In genomic region chr2:92883912-92884243, GRCm38 (mm10) we compare ENCODE assay signal across 8 mouse cellular contexts. TPM values are rescaled to one million over a fixed set of nuclear protein-coding genes. Genes with fewer than 3 reads are reported as not detected.
DNase-seq lines count a peak whose midpoint lies in the region; ATAC-seq and TF ChIP-seq lines count a peak whose summit lies in the region.

No protein-coding gene starts in this region.

- no peak overlapping the region for H3K4me3 ChIP-seq in MEL (ENCODE audit: control insufficient read depth in 1 of 2, insufficient read depth in 1 of 2, low read depth in 2 of 2, low read length in 2 of 2)
- H3K4me3 ChIP-seq in heart, embryonic 15.5 days, result no peak overlapping the region
- H3K4me3 ChIP-seq in limb, embryonic 14.5 days (replicated peaks; ENCODE audit: low read length), result no peak overlapping the region

- no peak for TF ChIP-seq CTCF in MEL (IDR thresholded peaks at IDR 0.05 in 2 of 3, conservative IDR thresholded peaks at IDR 0.05 in 1 of 3; ENCODE audit: control insufficient read depth in 1 of 3, insufficient read depth in 1 of 3, low read depth in 2 of 3, low read length in 3 of 3, poor library complexity in 1 of 3, severe bottlenecking in 1 of 3)

- ATAC-seq in heart, embryonic 15.5 days (replicated peaks; ENCODE audit: insufficient number of reproducible peaks, insufficient read depth, low FRiP score, low read depth), result no peak
- no peak for ATAC-seq in limb, embryonic 14.5 days (ENCODE audit: low FRiP score, low read depth)

- H3K27me3 ChIP-seq in MEL (ENCODE audit: control insufficient read depth in 1 of 2, insufficient read depth in 2 of 2, low read length in 2 of 2), result peaks cover 5 to 7% of the 10 kb centered on the region in 2 experiments; a peak in 2 of 4 replicates
- 0 out of 2 replicates have a peak, but pooled peaks cover 7% of the 10 kb centered on the region for H3K27me3 ChIP-seq in heart, embryonic 15.5 days
- no peaks in the 10 kb centered on the region for H3K27me3 ChIP-seq in limb, embryonic 14.5 days (ENCODE audit: control insufficient read depth, insufficient read depth, low read length)

- no peak for TF ChIP-seq POLR2A in MEL (IDR thresholded peaks at IDR 0.05; ENCODE audit: control insufficient read depth in 1 of 2, insufficient read depth in 1 of 2, low read depth in 1 of 2, low read length in 2 of 2, poor library complexity in 1 of 2)
- TF ChIP-seq POLR2A in limb, embryonic 14.5 days (IDR thresholded peaks at IDR 0.05; ENCODE audit: borderline replicate concordance, extremely low read depth, insufficient read depth, insufficient read length), result no peak

- 5% methylated on average over 2 of the region's 2 CpGs for WGBS in heart, embryonic 15.5 days
- 0% methylated on average over 2 of the region's 2 CpGs for WGBS in limb, embryonic 14.5 days

- TF ChIP-seq RAD21 in MEL (IDR thresholded peaks at IDR 0.05; ENCODE audit: low read depth, low read length), result no peak

- H3K4me1 ChIP-seq in MEL (ENCODE audit: control insufficient read depth in 1 of 2, insufficient read depth in 2 of 2, low read length in 2 of 2), result no peaks in the 10 kb centered on the region
- peaks cover 9% of the 10 kb centered on the region for H3K4me1 ChIP-seq in heart, embryonic 15.5 days (replicated peaks)
- peaks cover 4% of the 10 kb centered on the region for H3K4me1 ChIP-seq in limb, embryonic 14.5 days (ENCODE audit: control insufficient read depth, insufficient read depth, low read length)

- 0 out of 2 replicates have a peak overlapping the region, but pooled peaks have one; percentile 34 for H3K4me2 ChIP-seq in heart, embryonic 15.5 days
- H3K4me2 ChIP-seq in limb, embryonic 14.5 days (replicated peaks; ENCODE audit: low read depth, low read length, severe bottlenecking), result peak overlapping the region; percentile 35

- DNase-seq in adrenal gland, adult 2 months, result peak; percentile 48
- no peak for DNase-seq in adrenal gland, adult 8-10 months
- DNase-seq in MEL (ENCODE audit: low read depth, low spot score), result peak; percentile 40
- peak; percentile 25 for DNase-seq in limb, embryonic 14.5 days (ENCODE audit: low spot score)
- peak; percentile 71 for DNase-seq in retina, embryonic 14.5 days (ENCODE audit: low spot score)
- no peak for DNase-seq in frontal cortex, postnatal 36 days (ENCODE audit: low spot score in 2 of 2)
- DNase-seq in spleen, postnatal 36 days (ENCODE audit: low spot score in 2 of 2), result no peak

- H3K79me2 ChIP-seq in MEL (ENCODE audit: control insufficient read depth, insufficient read depth, low read length, poor library complexity), result no peaks in the 10 kb centered on the region

- no peak for TF ChIP-seq EP300 in MEL (IDR thresholded peaks at IDR 0.05; ENCODE audit: low read depth in 1 of 2, low read length in 2 of 2)

- H3K36me3 ChIP-seq in MEL (ENCODE audit: control insufficient read depth in 1 of 2, insufficient read depth in 2 of 2, low read length in 2 of 2), result no peaks in the 10 kb centered on the region
- no peaks in the 10 kb centered on the region for H3K36me3 ChIP-seq in heart, embryonic 15.5 days
- no peaks in the 10 kb centered on the region for H3K36me3 ChIP-seq in limb, embryonic 14.5 days (ENCODE audit: control insufficient read depth, insufficient read depth, low read length)

- H3K27ac ChIP-seq in MEL (ENCODE audit: control insufficient read depth, low read depth, low read length), result no peak overlapping the region
- H3K27ac ChIP-seq in heart, embryonic 15.5 days, result no peak overlapping the region
- no peak overlapping the region for H3K27ac ChIP-seq in limb, embryonic 14.5 days (replicated peaks; ENCODE audit: low read depth, low read length)

- H3K9me3 ChIP-seq in MEL (replicated peaks; ENCODE audit: insufficient read depth, low read length), result no peaks in the 10 kb centered on the region
- H3K9me3 ChIP-seq in heart, embryonic 15.5 days (replicated peaks), result no peaks in the 10 kb centered on the region
- no peaks in the 10 kb centered on the region for H3K9me3 ChIP-seq in limb, embryonic 14.5 days (ENCODE audit: control insufficient read depth, low read length)

- no peak overlapping the region for H3K9ac ChIP-seq in MEL (ENCODE audit: control insufficient read depth, low read depth, low read length, poor library complexity, severe bottlenecking)
- H3K9ac ChIP-seq in heart, embryonic 15.5 days, result no peak overlapping the region
- no peak overlapping the region for H3K9ac ChIP-seq in limb, embryonic 14.5 days (ENCODE audit: low read depth, low read length, severe bottlenecking)

TF ChIP-seq in MEL, 35 proteins besides CTCF, POLR2A, EP300 and RAD21:
- TF ChIP-seq JUND (IDR thresholded peaks at IDR 0.05; ENCODE audit: low read depth, low read length) (no peak), KAT2A (conservative IDR thresholded peaks at IDR 0.05; ENCODE audit: low read depth, low read length) (no peak), GABPA (IDR thresholded peaks at IDR 0.05; ENCODE audit: low read depth, low read length) (no peak), ZC3H11A (IDR thresholded peaks at IDR 0.05; ENCODE audit: low read depth, low read length) (no peak), ZMIZ1 (IDR thresholded peaks at IDR 0.05; ENCODE audit: low read depth, low read length) (no peak), UBTF (IDR thresholded peaks at IDR 0.05; ENCODE audit: borderline replicate concordance, insufficient read depth, low read depth, low read length) (no peak), MAZ (IDR thresholded peaks at IDR 0.05; ENCODE audit: low read depth, low read length) (no peak), ZKSCAN1 (IDR thresholded peaks at IDR 0.05; ENCODE audit: low read depth, low read length) (no peak), CHD2 (IDR thresholded peaks at IDR 0.05; ENCODE audit: low read length) (no peak), ELF1 (IDR thresholded peaks at IDR 0.05; ENCODE audit: low read depth, low read length) (no peak), MYC (IDR thresholded peaks at IDR 0.05; ENCODE audit: low read depth, low read length) (no peak), TCF12 (IDR thresholded peaks at IDR 0.05; ENCODE audit: low read depth, low read length) (no peak), MAX (IDR thresholded peaks at IDR 0.05; ENCODE audit: low read length) (no peak), GATA1 (IDR thresholded peaks at IDR 0.05; ENCODE audit: low read depth, low read length) (no peak), BHLHE40 (IDR thresholded peaks at IDR 0.05; ENCODE audit: borderline replicate concordance, low read depth, low read length) (no peak), MYB (IDR thresholded peaks at IDR 0.05; ENCODE audit: low read depth, low read length) (no peak), SIN3A (IDR thresholded peaks at IDR 0.05; ENCODE audit: low read length) (no peak)

RNA-seq across cellular contexts. Expression of gene Syt13, which starts 31.0 kb away (rescaled TPM):
- 1 to 10 TPM in 1 of 2 experiments, under 1 TPM in 1; 0.89 to 1.6 TPM for total RNA-seq in adrenal gland, adult 2 months (2021)
- 0.15 and 0.30 TPM in 2 replicates for polyA plus RNA-seq in adrenal gland, adult 2 months (2012; rRNA removed)
- total RNA-seq in adrenal gland, adult 8-10 months (2022), result 1 to 10 TPM; 1.5 to 3.7 (median 2.8) TPM
- total RNA-seq in MEL (2012; rRNA removed), result not detected in 2 replicates
- not detected for polyA plus RNA-seq in MEL (2012; ENCODE audit: insufficient read depth in 1 of 2, insufficient read length in 2 of 2, low read depth in 1 of 2, low replicate concordance in 2 of 2, missing spikeins in 1 of 2)
- polyA plus RNA-seq in heart, embryonic 15.5 days (2015; fragmentation: Nextera tagmentation; extraction: Ambion mirVana), result 0.34 and 1.2 TPM in 2 replicates
- 11.3 and 11.7 TPM in 2 replicates for polyA plus RNA-seq in limb, embryonic 14.5 days (2012; rRNA removed)
- polyA plus RNA-seq in limb, embryonic 14.5 days (2014; fragmentation: Nextera tagmentation; extraction: Ambion mirVana), result 7.8 and 8.4 TPM in 2 replicates

Comparison
In these comparisons a context has a peak if more than half of its experiments do, and no peak if none do; other contexts are left out.
1. DNase-seq: peak in adrenal gland, adult 2 months (single experiment), MEL (single experiment), limb, embryonic 14.5 days (single experiment) and retina, embryonic 14.5 days (single experiment); none in adrenal gland, adult 8-10 months (single experiment), frontal cortex, postnatal 36 days (0 of 2) and spleen, postnatal 36 days (0 of 2).